ENCODE assay signal across 9 mouse cellular contexts in genomic region chr10:109985824-109986485, GRCm38 (mm10).
ATAC-seq lines count a peak whose summit lies in the region.
"Had no signal": no experiment of that assay in that cellular context is flagged by ENCODE, and none has a peak within 500 bp of the region (broad histone marks: within the 10 kb centered on the region; RNA-seq: fewer than 3 reads in every experiment).

No protein-coding gene starts in this region.

- H3K27me3 ChIP-seq in heart, embryonic 13.5 days (replicated peaks) = no peaks in the 10 kb centered on the region
- no peaks in the 10 kb centered on the region for H3K27me3 ChIP-seq in heart, embryonic 12.5 days (replicated peaks)
- H3K27me3 ChIP-seq in heart, embryonic 15.5 days = no peaks in the 10 kb centered on the region
- no peaks in the 10 kb centered on the region for H3K27me3 ChIP-seq in liver, embryonic 12.5 days (replicated peaks)
- H3K27me3 ChIP-seq: embryonic facial prominence, embryonic 13.5 days had no signal

- no peaks in the 10 kb centered on the region for H3K9me3 ChIP-seq in heart, embryonic 13.5 days
- no peaks in the 10 kb centered on the region for H3K9me3 ChIP-seq in heart, embryonic 12.5 days (replicated peaks)
- H3K9me3 ChIP-seq in heart, embryonic 15.5 days (replicated peaks) = no peaks in the 10 kb centered on the region
- H3K9me3 ChIP-seq in liver, embryonic 12.5 days (replicated peaks) = no peaks in the 10 kb centered on the region
- H3K9me3 ChIP-seq: embryonic facial prominence, embryonic 13.5 days had no signal

- peaks cover 4% of the 10 kb centered on the region; the same call in 1 of the 2 replicates for H3K4me1 ChIP-seq in heart, embryonic 13.5 days
- 0 out of 2 replicates have a peak, but pooled peaks cover 2% of the 10 kb centered on the region for H3K4me1 ChIP-seq in heart, embryonic 12.5 days (replicated peaks)
- no peaks in the 10 kb centered on the region for H3K4me1 ChIP-seq in brown adipose tissue, adult 24 weeks (ENCODE audit: control insufficient read depth, insufficient read depth, insufficient read length, low read length)
- no peaks in the 10 kb centered on the region; the same call in 1 of the 2 replicates for H3K4me1 ChIP-seq in heart, embryonic 15.5 days (replicated peaks)
- H3K4me1 ChIP-seq in liver, embryonic 12.5 days = no peaks in the 10 kb centered on the region
- H3K4me1 ChIP-seq: embryonic facial prominence, embryonic 13.5 days had no signal

- 55% methylated on average over 8 of the region's 8 CpGs for WGBS in heart, embryonic 13.5 days
- 59% methylated on average over 8 of the region's 8 CpGs for WGBS in heart, embryonic 12.5 days
- 56% methylated on average over 8 of the region's 8 CpGs for WGBS in heart, embryonic 15.5 days
- 32% methylated on average over 8 of the region's 8 CpGs for WGBS in liver, embryonic 12.5 days (ENCODE audit: insufficient replicate concordance)

- peak overlapping the region; percentile 20; the same call in 1 of the 2 replicates for H3K4me2 ChIP-seq in heart, embryonic 13.5 days
- H3K4me2 ChIP-seq in heart, embryonic 12.5 days = no peak overlapping the region
- H3K4me2 ChIP-seq in heart, embryonic 15.5 days = 0 out of 2 replicates have a peak overlapping the region, but pooled peaks have one; percentile 15
- no peak overlapping the region for H3K4me2 ChIP-seq in liver, embryonic 12.5 days
- H3K4me2 ChIP-seq: embryonic facial prominence, embryonic 13.5 days; liver, embryonic 11.5 days had no signal

- no peaks in the 10 kb centered on the region for H3K36me3 ChIP-seq in heart, embryonic 13.5 days
- H3K36me3 ChIP-seq in heart, embryonic 12.5 days = no peaks in the 10 kb centered on the region
- H3K36me3 ChIP-seq in heart, embryonic 15.5 days = no peaks in the 10 kb centered on the region
- no peaks in the 10 kb centered on the region for H3K36me3 ChIP-seq in liver, embryonic 12.5 days
- H3K36me3 ChIP-seq: embryonic facial prominence, embryonic 13.5 days had no signal

- no peak overlapping the region for H3K9ac ChIP-seq in heart, embryonic 13.5 days
- H3K9ac ChIP-seq in heart, embryonic 12.5 days = no peak overlapping the region
- no peak overlapping the region for H3K9ac ChIP-seq in heart, embryonic 15.5 days
- H3K9ac ChIP-seq in liver, embryonic 12.5 days = no peak overlapping the region
- H3K9ac ChIP-seq: embryonic facial prominence, embryonic 13.5 days had no signal

- no peak for ATAC-seq in heart, embryonic 13.5 days (ENCODE audit: extremely low read depth, insufficient number of reproducible peaks, low FRiP score, low TSS enrichment)
- ATAC-seq in heart, embryonic 12.5 days (ENCODE audit: insufficient number of reproducible peaks, low FRiP score) = no peak
- ATAC-seq in heart, embryonic 15.5 days (replicated peaks; ENCODE audit: insufficient number of reproducible peaks, insufficient read depth, low FRiP score, low read depth) = no peak
- ATAC-seq in megakaryocyte, adult 5-6 weeks (ENCODE audit: poor library complexity, severe bottlenecking) = peak; percentile 86
- no peak for ATAC-seq in erythroblast, adult 5-6 weeks (replicated peaks; ENCODE audit: low FRiP score, poor library complexity, severe bottlenecking)
- no peak for ATAC-seq in liver, embryonic 12.5 days

- H3K27ac ChIP-seq in heart, embryonic 13.5 days (replicated peaks) = peak overlapping the region; percentile 16; the same call in 1 of the 2 replicates
- H3K27ac ChIP-seq in heart, embryonic 12.5 days (ENCODE audit: poor library complexity, severe bottlenecking) = no peak overlapping the region
- peak overlapping the region; percentile 91 for H3K27ac ChIP-seq in brown adipose tissue, adult 24 weeks (replicated peaks; ENCODE audit: low read depth, low read length)
- H3K27ac ChIP-seq in heart, embryonic 15.5 days = peak overlapping the region; percentile 49
- no peak overlapping the region for H3K27ac ChIP-seq in liver, embryonic 12.5 days
- H3K27ac ChIP-seq: embryonic facial prominence, embryonic 13.5 days had no signal

- no peak overlapping the region for H3K4me3 ChIP-seq in heart, embryonic 13.5 days
- no peak overlapping the region for H3K4me3 ChIP-seq in heart, embryonic 12.5 days
- peak overlapping the region; percentile 46 for H3K4me3 ChIP-seq in brown adipose tissue, adult 24 weeks (ENCODE audit: insufficient read depth, low read depth, low read length)
- no peak overlapping the region for H3K4me3 ChIP-seq in heart, embryonic 15.5 days
- no peak overlapping the region for H3K4me3 ChIP-seq in liver, embryonic 12.5 days
- H3K4me3 ChIP-seq: embryonic facial prominence, embryonic 13.5 days had no signal

Comparison
In these comparisons a context has a peak if more than half of its experiments do, and no peak if none do; other contexts are left out.
1. H3K27ac ChIP-seq: peak in heart, embryonic 13.5 days (single experiment), brown adipose tissue, adult 24 weeks (single experiment) and heart, embryonic 15.5 days (single experiment); none in heart, embryonic 12.5 days (single experiment) and liver, embryonic 12.5 days (single experiment).
2. H3K4me2 ChIP-seq: peak in heart, embryonic 13.5 days (single experiment) and heart, embryonic 15.5 days (single experiment); none in heart, embryonic 12.5 days (single experiment) and liver, embryonic 12.5 days (single experiment).